Mouse (Mus musculus) central nervous system, embryonic 11.5 days (tissue): ENCODE results near the gene Zp1. TPM values are rescaled to one million over a fixed set of nuclear protein-coding genes. Genes with fewer than 3 reads are reported as not detected.

Source experiments
- polyA plus RNA-seq: library from polyadenylated mRNA; depleted of rRNA; stranded (reverse); fragments of >200 nt; gene quantifications from 2 replicates; pipeline ENCODE4 v1.2.3, GENCODE M21; 2012; rRNA removed

Gene Zp1
- 0.02 TPM in 1 of 2 replicates, not detected in the other for polyA plus RNA-seq

GRCm38 (mm10) chr19:10920532-10920931 lies at the start of gene Zp1:
Gene Zp1 (minus strand): TSS chr19:10920632.

GRCm38 (mm10) chr19:10949112-10949511 lies 28.7 kb upstream of the Zp1 start, which contains the start of gene Ccdc86:
Gene Ccdc86 (minus strand): TSS chr19:10949266.

DNA sequence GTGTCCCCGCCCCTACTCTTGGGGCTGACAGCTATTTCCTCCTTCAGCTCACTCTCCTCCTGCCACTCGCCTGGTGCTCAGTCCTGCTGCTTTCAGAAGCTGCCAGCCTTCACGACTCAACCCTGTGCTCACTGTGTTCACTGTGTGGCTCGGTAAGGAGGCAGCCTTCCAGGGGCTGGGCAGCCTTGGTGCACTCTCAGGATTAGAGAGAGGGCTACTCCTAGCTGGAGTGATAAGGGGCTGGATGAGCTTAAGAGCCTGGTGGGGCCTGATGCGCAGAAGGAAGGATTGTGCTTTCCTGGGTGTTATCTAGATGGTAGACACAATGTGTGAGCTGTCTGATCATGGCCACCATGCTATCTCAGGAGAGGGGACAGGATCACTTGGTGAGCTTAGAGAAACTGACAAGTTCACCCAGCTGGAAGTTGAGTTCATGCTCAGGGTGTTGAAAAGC lies 16.7 kb upstream of the Zp1 start, which contains the start of gene Ptgdr2:
Ptgdr2 (plus strand) TSS at position 51 of the 454 bp plus-strand sequence.

DNA sequence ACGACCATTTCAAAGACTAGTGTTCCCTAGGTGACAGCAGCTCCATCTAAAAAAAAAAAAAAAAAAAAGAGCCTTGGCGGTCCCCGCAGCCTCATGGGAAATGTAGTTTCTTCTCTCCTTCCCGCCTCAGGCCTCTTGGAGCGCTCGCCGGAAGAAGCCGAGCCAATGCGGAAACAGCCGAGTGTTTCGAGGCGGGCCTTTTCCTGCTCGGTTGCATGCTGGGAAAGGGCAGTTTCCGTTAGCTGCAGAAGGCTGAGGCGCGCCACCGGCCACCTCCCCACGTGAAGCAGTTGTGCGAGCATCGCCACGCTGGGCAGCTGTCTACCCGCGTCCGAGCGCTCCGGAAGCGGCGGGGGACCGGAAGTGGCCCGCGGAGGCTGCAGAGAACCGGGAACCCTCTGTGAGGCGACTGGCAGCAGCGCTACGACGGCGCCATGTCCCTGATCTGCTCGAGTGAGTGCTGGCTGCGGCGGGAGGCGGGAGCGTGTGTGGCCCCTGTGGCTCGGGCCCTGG lies 25.4 kb downstream of the Zp1 start, which contains the start of gene Prpf19:
Prpf19 (plus strand) TSS at position 216 of the 513 bp plus-strand sequence.

GRCm38 (mm10) chr19:10881426-10882154 lies 38.8 kb downstream of the Zp1 start, which contains the start of gene Tmem109:
Gene Tmem109 (minus strand): TSS chr19:10882001.

DNA sequence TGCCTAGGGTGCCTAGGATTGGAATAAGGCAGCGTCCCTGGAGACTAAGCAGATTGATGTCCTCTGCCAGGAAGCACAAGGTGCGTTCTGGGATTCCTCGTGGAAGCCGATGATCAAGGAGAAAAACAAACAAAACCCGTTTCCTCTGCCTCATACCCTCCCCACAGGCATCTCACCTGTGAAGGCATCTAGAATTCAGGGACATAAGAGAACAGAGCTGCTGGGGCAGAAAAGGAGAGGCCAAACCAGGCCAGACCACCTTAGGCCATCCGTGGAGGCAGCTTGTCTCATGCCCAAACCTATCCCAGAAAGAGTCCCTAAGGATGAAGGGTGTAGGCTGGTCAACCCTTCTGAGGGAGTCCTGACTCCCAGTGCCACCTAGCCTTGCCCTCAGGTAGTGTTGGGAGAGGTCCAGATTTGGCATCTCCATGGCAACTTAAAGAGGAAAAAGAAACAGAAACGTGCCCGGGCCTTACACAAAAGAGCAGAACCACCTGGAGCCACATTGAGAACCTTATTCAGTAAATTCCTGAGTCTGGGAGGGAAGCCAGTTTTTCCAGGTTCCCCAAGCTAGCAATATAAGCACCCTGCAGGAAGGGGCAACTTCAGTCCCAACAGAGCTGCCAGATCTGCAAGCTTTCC lies 50.4 kb downstream of the Zp1 start, which contains the start of gene Tmem132a:
Tmem132a (minus strand) TSS at position 55 of the 642 bp plus-strand sequence.

Other genes with a start within 250 kb of the Zp1 start
- not detected in 2 replicates for gene Pga5, start 242.6 kb downstream of the Zp1 start, polyA plus RNA-seq
- gene Vps37c, start 231.9 kb downstream of the Zp1 start, polyA plus RNA-seq = 17.6 and 21.7 TPM in 2 replicates
- 0.10 and 0.16 TPM in 2 replicates for gene Cd5, start 181.6 kb downstream of the Zp1 start, polyA plus RNA-seq
- gene Cd6, start 90.6 kb downstream of the Zp1 start, polyA plus RNA-seq = 0.04 TPM in 1 of 2 replicates, not detected in the other
- 0.70 and 0.78 TPM in 2 replicates for gene Slc15a3, start 80.9 kb downstream of the Zp1 start, polyA plus RNA-seq
- 159 and 188 TPM in 2 replicates for gene Tmem132a, start 50.7 kb downstream of the Zp1 start, polyA plus RNA-seq
- gene Tmem109, start 38.6 kb downstream of the Zp1 start, polyA plus RNA-seq = 29.3 and 43.3 TPM in 2 replicates
- 241 and 313 TPM in 2 replicates for gene Prpf19, start 25.4 kb downstream of the Zp1 start, polyA plus RNA-seq
- gene Ptgdr2, start 16.5 kb upstream of the Zp1 start, polyA plus RNA-seq = 0.11 and 0.17 TPM in 2 replicates
- gene Ccdc86, start 28.6 kb upstream of the Zp1 start, polyA plus RNA-seq = 8.7 and 8.9 TPM in 2 replicates
- gene Ms4a10, start 54.0 kb upstream of the Zp1 start, polyA plus RNA-seq = 0.06 TPM in 1 of 2 replicates, not detected in the other
- not detected in 2 replicates for gene Ms4a15, start 72.6 kb upstream of the Zp1 start, polyA plus RNA-seq
- not detected in 2 replicates for gene Ms4a18, start 97.4 kb upstream of the Zp1 start, polyA plus RNA-seq
- gene Ms4a8a, start 160.5 kb upstream of the Zp1 start, polyA plus RNA-seq = not detected in 2 replicates
- gene 1700017D01Rik, start 210.2 kb upstream of the Zp1 start, polyA plus RNA-seq = not detected in 2 replicates
- gene 1700025F22Rik, start 244.7 kb upstream of the Zp1 start, polyA plus RNA-seq = not detected in 2 replicates